Comparison of ENCODE assay signal across 10 mouse cellular contexts in genomic region chr4:149607591-149608308, GRCm38 (mm10). TPM values are rescaled to one million over a fixed set of nuclear protein-coding genes. Genes with fewer than 3 reads are reported as not detected.
DNase-seq lines count a peak whose midpoint lies in the region; ATAC-seq and TF ChIP-seq lines count a peak whose summit lies in the region.
"Had no signal": no experiment of that assay in that cellular context is flagged by ENCODE, and none has a peak within 500 bp of the region (broad histone marks: within the 10 kb centered on the region; RNA-seq: fewer than 3 reads in every experiment).

No protein-coding gene starts in this region.

- DNase-seq in kidney, postnatal 0 days (ENCODE audit: low spot score): peak; percentile 40
- DNase-seq in ZHBTc4 (ENCODE audit: low read depth, low spot score): peak; percentile 78
- no peak for DNase-seq in hindbrain, embryonic 11.5 days (ENCODE audit: low spot score)
- DNase-seq in layer of hippocampus, adult 18-20 months (ENCODE audit: low spot score in 2 of 2): no peak
- no peak for DNase-seq in frontal cortex, postnatal 10 days (ENCODE audit: low spot score in 2 of 2)
- DNase-seq in adrenal gland, postnatal 10 days: no peak

- H3K9me3 ChIP-seq in kidney, postnatal 0 days (replicated peaks; ENCODE audit: low read length): no peaks in the 10 kb centered on the region
- H3K9me3 ChIP-seq in kidney, embryonic 16.5 days (ENCODE audit: low read length): no peaks in the 10 kb centered on the region
- H3K9me3 ChIP-seq in hindbrain, embryonic 11.5 days (ENCODE audit: control insufficient read depth, low read length): no peaks in the 10 kb centered on the region
- H3K9me3 ChIP-seq in midbrain, embryonic 13.5 days: 0 out of 2 replicates have a peak, but pooled peaks cover 3% of the 10 kb centered on the region

- WGBS in kidney, postnatal 0 days: 35% methylated on average over 20 of the region's 20 CpGs
- 31% methylated on average over 20 of the region's 20 CpGs for WGBS in kidney, embryonic 16.5 days
- WGBS in hindbrain, embryonic 11.5 days: 64% methylated on average over 20 of the region's 20 CpGs
- WGBS in midbrain, embryonic 13.5 days: 62% methylated on average over 20 of the region's 20 CpGs

- H3K9ac ChIP-seq in kidney, postnatal 0 days (ENCODE audit: low read depth, low read length): no peak overlapping the region
- no peak overlapping the region for H3K9ac ChIP-seq in kidney, embryonic 16.5 days (replicated peaks; ENCODE audit: low read length)
- H3K9ac ChIP-seq in hindbrain, embryonic 11.5 days (ENCODE audit: low read depth, low read length): no peak overlapping the region
- no peak overlapping the region for H3K9ac ChIP-seq in midbrain, embryonic 13.5 days (replicated peaks)
- H3K9ac ChIP-seq: liver, embryonic 14.5 days had no signal

- H3K4me3 ChIP-seq in kidney, postnatal 0 days (replicated peaks; ENCODE audit: low read depth, low read length): no peak overlapping the region
- H3K4me3 ChIP-seq in kidney, embryonic 16.5 days (ENCODE audit: low read length): no peak overlapping the region
- H3K4me3 ChIP-seq in hindbrain, embryonic 11.5 days (ENCODE audit: low read depth, low read length): no peak overlapping the region
- no peak overlapping the region for H3K4me3 ChIP-seq in midbrain, embryonic 13.5 days (replicated peaks)
- H3K4me3 ChIP-seq: erythroblast, embryonic 14.5 days had no signal

- no peaks in the 10 kb centered on the region for H3K27me3 ChIP-seq in kidney, postnatal 0 days (ENCODE audit: insufficient read depth, low read length)
- H3K27me3 ChIP-seq in kidney, embryonic 16.5 days (ENCODE audit: insufficient read depth, low read length): no peaks in the 10 kb centered on the region
- no peaks in the 10 kb centered on the region for H3K27me3 ChIP-seq in hindbrain, embryonic 11.5 days (ENCODE audit: control insufficient read depth, insufficient read depth, low read length)
- no peaks in the 10 kb centered on the region for H3K27me3 ChIP-seq in midbrain, embryonic 13.5 days

- 0 out of 2 replicates have a peak, but pooled peaks have one; percentile 10 for TF ChIP-seq CTCF in kidney, postnatal 0 days (IDR thresholded peaks at IDR 0.05; ENCODE audit: low read depth)

- peak; percentile 43 for ATAC-seq in kidney, postnatal 0 days (replicated peaks; ENCODE audit: low FRiP score, low read depth)
- no peak for ATAC-seq in kidney, embryonic 16.5 days (ENCODE audit: low FRiP score, low TSS enrichment)
- ATAC-seq in hindbrain, embryonic 11.5 days (ENCODE audit: low FRiP score): peak; percentile 38; the same call in 1 of the 2 replicates
- peak; percentile 51; the same call in 1 of the 2 replicates for ATAC-seq in midbrain, embryonic 13.5 days

- no peaks in the 10 kb centered on the region; the same call in 1 of the 2 replicates for H3K4me1 ChIP-seq in kidney, postnatal 0 days (replicated peaks; ENCODE audit: insufficient read depth, low read length)
- H3K4me1 ChIP-seq in kidney, embryonic 16.5 days (ENCODE audit: insufficient read depth, low read length): peaks cover 12% of the 10 kb centered on the region
- peaks cover 5% of the 10 kb centered on the region for H3K4me1 ChIP-seq in hindbrain, embryonic 11.5 days (replicated peaks; ENCODE audit: control insufficient read depth, insufficient read depth, low read length)
- H3K4me1 ChIP-seq in midbrain, embryonic 13.5 days (replicated peaks): peaks cover 39% of the 10 kb centered on the region

- no peak overlapping the region for H3K27ac ChIP-seq in kidney, postnatal 0 days
- H3K27ac ChIP-seq in kidney, embryonic 16.5 days (ENCODE audit: low read length): no peak overlapping the region
- no peak overlapping the region for H3K27ac ChIP-seq in hindbrain, embryonic 11.5 days (ENCODE audit: low read depth, low read length)
- H3K27ac ChIP-seq in midbrain, embryonic 13.5 days: peak overlapping the region; percentile 53; the same call in 1 of the 2 replicates
- H3K27ac ChIP-seq: liver, embryonic 14.5 days had no signal

- H3K4me2 ChIP-seq in kidney, postnatal 0 days (ENCODE audit: low read length): no peak overlapping the region
- H3K4me2 ChIP-seq in kidney, embryonic 16.5 days (replicated peaks; ENCODE audit: low read depth, low read length): no peak overlapping the region
- no peak overlapping the region for H3K4me2 ChIP-seq in hindbrain, embryonic 11.5 days (replicated peaks; ENCODE audit: low read depth, low read length)
- no peak overlapping the region for H3K4me2 ChIP-seq in midbrain, embryonic 13.5 days (replicated peaks)

- H3K36me3 ChIP-seq in kidney, postnatal 0 days (ENCODE audit: insufficient read depth, low read length): no peaks in the 10 kb centered on the region
- no peaks in the 10 kb centered on the region for H3K36me3 ChIP-seq in kidney, embryonic 16.5 days (ENCODE audit: insufficient read depth, low read length)
- H3K36me3 ChIP-seq in hindbrain, embryonic 11.5 days (ENCODE audit: control insufficient read depth, insufficient read depth, low read length): no peaks in the 10 kb centered on the region
- no peaks in the 10 kb centered on the region for H3K36me3 ChIP-seq in midbrain, embryonic 13.5 days

RNA-seq across cellular contexts. Expression of gene Clstn1, which starts 21.5 kb away (rescaled TPM):
- 40.7 and 43.9 TPM in 2 replicates for polyA plus RNA-seq in kidney, postnatal 0 days (2015; fragmentation: Nextera tagmentation; extraction: Ambion mirVana)
- polyA plus RNA-seq in kidney, embryonic 16.5 days (2015; fragmentation: Nextera tagmentation; extraction: Ambion mirVana): 13.3 and 14.1 TPM in 2 replicates
- 33.0 and 42.6 TPM in 2 replicates for polyA plus RNA-seq in hindbrain, embryonic 11.5 days (2014; fragmentation: Nextera tagmentation; extraction: Ambion mirVana)
- polyA plus RNA-seq in midbrain, embryonic 13.5 days (2015; fragmentation: Nextera tagmentation; extraction: Ambion mirVana): 41.9 and 61.9 TPM in 2 replicates
- total RNA-seq in layer of hippocampus, adult 18-20 months (2021): 100 to 1,000 TPM; 839 to 867 TPM
- 10 to 100 TPM; 72.7 to 95.7 TPM for total RNA-seq in adrenal gland, postnatal 10 days (2021)

Comparison
In these comparisons a context has a peak if more than half of its experiments do, and no peak if none do; other contexts are left out.
1. DNase-seq: peak in kidney, postnatal 0 days (single experiment) and ZHBTc4 (single experiment); none in hindbrain, embryonic 11.5 days (single experiment), layer of hippocampus, adult 18-20 months (0 of 2), frontal cortex, postnatal 10 days (0 of 2) and adrenal gland, postnatal 10 days (single experiment).